Mouse (Mus musculus) ES-Bruce4 (cell line): ENCODE measurements around the gene Kmt5a. TPM values are rescaled to one million over a fixed set of nuclear protein-coding genes. Genes with fewer than 3 reads are reported as not detected.
A peak's percentile ranks its signal among the peaks of the same experiment; 100 is the strongest.

Experiments
- H3K27ac ChIP-seq: 2 replicates; pipeline ENCODE4 v1.5.1; 2012; ENCODE audit warnings: low read length, inconsistent platforms; ENCODE audit not compliant: insufficient read depth
- H3K27me3 ChIP-seq: 2 replicates; pipeline ENCODE4 v1.6.1; 2012; ENCODE audit warnings: mild to moderate bottlenecking, low read length, inconsistent platforms; ENCODE audit not compliant: control insufficient read depth, poor library complexity, insufficient read depth, severe bottlenecking
- H3K36me3 ChIP-seq: 2 replicates; pipeline ENCODE4 v1.6.1; 2012; ENCODE audit warnings: inconsistent platforms, mild to moderate bottlenecking, low read length, moderate library complexity; ENCODE audit not compliant: control insufficient read depth, poor library complexity, insufficient read depth, severe bottlenecking
- H3K4me1 ChIP-seq: one replicate; pipeline ENCODE4 v1.8.1; 2011; ENCODE audit warnings: low read length; ENCODE audit not compliant: control insufficient read depth, insufficient read depth
- H3K4me3 ChIP-seq: 2 replicates; pipeline ENCODE4 v1.5.1; 2011; ENCODE audit warnings: low read depth, mild to moderate bottlenecking, low read length
- H3K9ac ChIP-seq: 2 replicates; pipeline ENCODE4 v1.6.1; 2012; ENCODE audit warnings: low read depth, mild to moderate bottlenecking, inconsistent platforms; ENCODE audit not compliant: poor library complexity, severe bottlenecking
- H3K9me3 ChIP-seq: replicated peaks from 2 replicates; pipeline ENCODE4 v1.6.1; 2012; ENCODE audit warnings: mild to moderate bottlenecking, low read length, inconsistent platforms; ENCODE audit not compliant: control insufficient read depth, poor library complexity, insufficient read depth, severe bottlenecking
- CTCF ChIP-seq: IDR thresholded peaks from one replicate; pipeline ENCODE4 v1.8.1; 2011; ENCODE audit warnings: low read depth, low read length
- EP300 ChIP-seq: IDR thresholded peaks from 2 replicates; pipeline ENCODE4 v1.6.1; 2011; ENCODE audit warnings: low read depth, low read length; ENCODE audit not compliant: insufficient read depth
- POLR2A ChIP-seq: IDR thresholded peaks from one replicate; pipeline ENCODE4 v1.8.1; 2011; ENCODE audit warnings: low read length; ENCODE audit not compliant: insufficient read depth
- polyA plus RNA-seq: library from polyadenylated mRNA; stranded (reverse); fragments of >200 nt; gene quantifications from 2 replicates; pipeline ENCODE4 v1.2.4, GENCODE M21; 2011; ENCODE audit warnings: low read depth; ENCODE audit not compliant: missing spikeins, insufficient read depth, insufficient read length

Kmt5a gene
- polyA plus RNA-seq, 1 experiment, result 187 TPM

DNA sequence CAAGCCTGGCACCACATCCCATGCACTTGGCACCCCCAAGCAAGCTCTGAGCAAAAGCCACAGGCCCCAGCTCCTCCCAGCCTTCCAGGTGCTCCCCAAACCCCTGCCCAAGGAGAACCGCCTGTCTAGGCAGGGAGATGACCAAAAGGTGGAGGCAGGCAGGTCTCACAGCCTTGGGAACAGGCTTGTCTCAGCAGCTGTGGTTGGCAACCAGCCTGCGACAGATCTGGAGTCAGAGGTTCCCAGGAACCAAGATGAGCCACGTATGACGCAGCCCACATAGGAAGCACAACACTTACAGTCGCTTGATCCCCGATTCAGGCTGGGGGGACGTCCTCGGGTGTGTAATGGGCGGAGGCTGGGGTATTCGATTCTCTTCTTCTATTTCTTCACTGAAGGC lies 61.8 kb downstream of the Kmt5a start:
- Histone ChIP-seq H3K27me3 (no peaks in the 10 kb centered on the region), H3K36me3 (no peaks in the 10 kb centered on the region), H3K9ac (no peak overlapping the region), H3K9me3 (no peaks in the 10 kb centered on the region), H3K4me3 (no peak overlapping the region), H3K27ac (no peak overlapping the region), H3K4me1 (peaks cover 1% of the 10 kb centered on the region)
- TF ChIP-seq POLR2A (no peak), EP300 (no peak)

DNA sequence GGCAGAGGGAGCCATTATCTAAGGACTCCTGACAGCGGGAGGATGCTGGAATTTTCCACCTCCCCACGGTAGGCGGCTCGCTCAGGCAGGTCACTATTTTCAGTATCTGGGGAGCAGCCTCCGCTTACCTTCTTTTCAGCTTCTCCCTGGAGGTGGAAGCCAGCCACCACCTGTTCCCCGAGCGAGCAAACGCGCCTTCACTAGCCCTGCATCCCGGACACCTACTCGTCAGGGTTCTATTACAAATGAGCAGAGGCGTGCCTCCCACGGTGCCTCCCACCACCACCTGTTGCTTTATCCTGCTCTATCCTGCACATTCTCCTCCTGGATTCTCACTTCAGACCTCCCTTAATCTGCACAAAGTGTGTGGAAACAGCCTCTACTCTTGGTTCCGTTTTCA lies 64.0 kb downstream of the Kmt5a start:
- H3K4me1 ChIP-seq, result peaks cover 3% of the 10 kb centered on the region
- 0 out of 2 replicates have a peak overlapping the region, but pooled peaks have one; percentile 8 for H3K9ac ChIP-seq
- no peaks in the 10 kb centered on the region for H3K36me3 ChIP-seq
- H3K9me3 ChIP-seq, result no peaks in the 10 kb centered on the region
- TF ChIP-seq CTCF (no peak), POLR2A (no peak), EP300 (no peak)
- peak overlapping the region; percentile 30; the same call in 1 of the 2 replicates for H3K27ac ChIP-seq
- H3K4me3 ChIP-seq, result no peak overlapping the region
- no peaks in the 10 kb centered on the region for H3K27me3 ChIP-seq

- H3K36me3 ChIP-seq, result no peaks in the 10 kb centered on the region
These were observed 65.5 kb downstream of the Kmt5a start for GRCm38 (mm10) chr5:124505235-124505634.

DNA sequence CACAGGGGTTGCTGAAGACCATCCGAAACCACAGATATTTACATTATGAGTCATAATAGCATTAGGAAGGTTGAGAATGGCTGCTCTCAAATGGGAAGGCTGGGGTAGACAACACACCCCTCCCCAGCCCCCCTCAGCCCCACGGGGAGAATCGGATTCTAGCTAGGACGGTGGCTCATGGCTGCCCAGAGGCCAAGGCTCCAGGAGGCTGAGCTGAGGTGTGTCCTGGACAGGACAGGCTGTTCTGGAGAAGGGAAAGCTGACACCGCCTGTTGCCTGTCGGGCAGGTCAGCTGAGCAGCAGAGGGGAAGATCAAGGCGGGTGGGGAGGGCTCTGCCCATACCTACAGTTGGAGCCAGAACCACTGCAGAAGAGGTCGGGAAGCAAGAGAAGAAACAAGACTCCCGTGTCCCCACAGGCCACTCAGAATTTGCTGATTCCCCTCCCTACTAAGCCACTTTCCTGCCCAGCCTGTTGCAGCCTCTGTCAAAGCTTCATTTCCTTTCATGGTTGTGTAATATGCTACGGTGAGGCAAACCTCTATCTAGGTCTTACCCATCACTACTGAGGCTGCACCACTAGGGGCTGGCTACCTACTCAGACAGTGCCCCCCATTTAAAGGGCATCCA lies 67.1 kb downstream of the Kmt5a start:
- H3K27me3 ChIP-seq, result no peaks in the 10 kb centered on the region
- H3K4me1 ChIP-seq, result peaks cover 1% of the 10 kb centered on the region
- H3K27ac ChIP-seq, result no peak overlapping the region
- H3K9me3 ChIP-seq, result no peaks in the 10 kb centered on the region
- no peak overlapping the region for H3K4me3 ChIP-seq
- H3K36me3 ChIP-seq, result no peaks in the 10 kb centered on the region
- TF ChIP-seq CTCF (no peak), EP300 (no peak), POLR2A (no peak)
- no peak overlapping the region for H3K9ac ChIP-seq

More at GRCm38 (mm10) chr5:124505235-124505634, 65.5 kb downstream of the Kmt5a start:
- H3K4me1 ChIP-seq, result peaks cover 3% of the 10 kb centered on the region
- no peak overlapping the region for H3K9ac ChIP-seq
- H3K27me3 ChIP-seq, result no peaks in the 10 kb centered on the region
- no peaks in the 10 kb centered on the region for H3K9me3 ChIP-seq
- TF ChIP-seq CTCF, result no peak
- no peak for TF ChIP-seq POLR2A
- TF ChIP-seq EP300, result no peak
- H3K4me3 ChIP-seq, result no peak overlapping the region
- no peak overlapping the region for H3K27ac ChIP-seq

DNA sequence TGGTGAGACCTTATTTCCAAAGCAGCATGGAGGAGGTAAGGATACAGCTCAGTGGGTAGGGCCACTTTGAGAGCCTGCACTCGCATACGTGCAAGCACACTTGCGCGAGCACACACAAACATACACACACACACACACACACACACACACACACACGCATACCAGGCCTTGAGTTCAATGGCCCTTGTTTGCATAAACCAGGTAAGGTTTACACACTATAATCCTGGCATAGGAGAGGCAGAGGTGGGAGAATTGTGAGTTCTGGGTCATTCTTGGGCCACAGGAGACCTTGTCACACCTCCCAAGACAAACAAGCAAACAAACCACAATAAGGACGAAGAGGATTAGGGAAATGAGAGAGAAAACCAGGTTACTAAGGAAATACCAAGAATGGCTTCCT lies 69.5 kb downstream of the Kmt5a start:
- Histone ChIP-seq H3K4me3 (no peak overlapping the region), H3K27ac (no peak overlapping the region), H3K9me3 (no peaks in the 10 kb centered on the region), H3K36me3 (no peaks in the 10 kb centered on the region), H3K27me3 (no peaks in the 10 kb centered on the region), H3K4me1 (peaks cover 1% of the 10 kb centered on the region), H3K9ac (no peak overlapping the region)
- no peak for TF ChIP-seq POLR2A
- TF ChIP-seq CTCF, result no peak
- no peak for TF ChIP-seq EP300

- Histone ChIP-seq H3K4me1 (peaks cover 1% of the 10 kb centered on the region), H3K36me3 (no peaks in the 10 kb centered on the region)
These were observed 70.1 kb downstream of the Kmt5a start for GRCm38 (mm10) chr5:124509742-124510237.

More at GRCm38 (mm10) chr5:124509742-124510237, 70.1 kb downstream of the Kmt5a start:
- Histone ChIP-seq H3K9me3 (no peaks in the 10 kb centered on the region), H3K27me3 (no peaks in the 10 kb centered on the region), H3K9ac (no peak overlapping the region), H3K27ac (no peak overlapping the region), H3K4me3 (no peak overlapping the region)
- no peak for TF ChIP-seq CTCF
- no peak for TF ChIP-seq EP300
- TF ChIP-seq POLR2A, result no peak
